Mouse (Mus musculus) megakaryocyte, embryonic 14.5 days (primary cell): ENCODE results near the gene Ppp1r12b. TPM values are rescaled to one million over a fixed set of nuclear protein-coding genes. Genes with fewer than 3 reads are reported as not detected.

Experiments
- H3K27me3 ChIP-seq: replicated peaks from 2 replicates; pipeline ENCODE3; 2012; ENCODE audit warnings: inconsistent platforms
- H3K36me3 ChIP-seq: replicated peaks from 2 replicates; pipeline ENCODE3; 2012; ENCODE audit warnings: low read length, inconsistent platforms, mixed read lengths
- H3K4me1 ChIP-seq: 2 replicates; pipeline ENCODE4 v1.6.1; 2012; ENCODE audit warnings: inconsistent platforms
- H3K4me3 ChIP-seq: replicated peaks from 2 replicates; pipeline ENCODE3; 2012; ENCODE audit warnings: moderate library complexity, mild to moderate bottlenecking, inconsistent platforms
- H3K9me3 ChIP-seq: 2 replicates; pipeline ENCODE4 v1.6.1; 2012; ENCODE audit warnings: inconsistent platforms
- FLI1 ChIP-seq: IDR thresholded peaks from 2 replicates; pipeline ENCODE4 v1.6.1; 2012; ENCODE audit warnings: low read length, inconsistent platforms, mixed read lengths
- GATA1 ChIP-seq: IDR thresholded peaks from 3 replicates; pipeline ENCODE4 v1.6.1; 2012; ENCODE audit warnings: mixed read lengths, low read length, inconsistent platforms, borderline replicate concordance
- polyA plus RNA-seq: library from polyadenylated mRNA; stranded (reverse); fragments of >175 nt; gene quantifications from 2 replicates; pipeline ENCODE4 v1.2.3, GENCODE M21; 2012; ENCODE audit warnings: low replicate concordance; ENCODE audit not compliant: insufficient read depth

The Ppp1r12b gene
- polyA plus RNA-seq, 1 experiment: 0.60 TPM

GRCm38 (mm10) chr1:134759133-134759532, 196.6 kb downstream of the Ppp1r12b start:
- 0 out of 2 replicates have a peak, but pooled peaks cover 4% of the 10 kb centered on the region for H3K4me1 ChIP-seq
- H3K9me3 ChIP-seq: no peaks in the 10 kb centered on the region
- H3K36me3 ChIP-seq: peaks cover 94% of the 10 kb centered on the region
- TF ChIP-seq GATA1 (no peak), FLI1 (no peak)
- peaks cover 2% of the 10 kb centered on the region for H3K27me3 ChIP-seq
- no peak overlapping the region for H3K4me3 ChIP-seq

DNA sequence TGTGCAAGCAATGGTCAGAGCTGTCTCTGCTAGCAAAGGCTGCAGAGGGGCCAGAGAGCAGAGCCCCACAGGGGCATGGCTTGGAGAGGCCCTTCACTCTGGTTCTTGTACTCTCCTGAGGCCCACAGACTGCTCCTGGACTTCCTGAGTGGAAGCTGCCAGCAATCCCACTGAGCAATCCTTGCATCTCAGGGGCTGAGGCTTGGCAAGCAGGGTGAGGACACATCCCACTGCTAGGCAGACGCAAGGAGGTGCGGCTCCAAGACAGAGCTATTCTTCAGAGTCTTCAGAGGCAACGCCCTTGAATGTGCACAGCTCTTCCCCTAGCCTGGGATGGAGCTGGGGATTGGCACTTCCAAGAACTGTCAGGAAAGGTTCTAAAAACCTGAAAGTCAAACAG, 198.5 kb downstream of the Ppp1r12b start:
- Histone ChIP-seq H3K27me3 (peaks cover 5% of the 10 kb centered on the region), H3K9me3 (no peaks in the 10 kb centered on the region), H3K4me1 (0 out of 2 replicates have a peak, but pooled peaks cover 4% of the 10 kb centered on the region), H3K36me3 (peaks cover 82% of the 10 kb centered on the region), H3K4me3 (no peak overlapping the region)
- TF ChIP-seq FLI1 (no peak), GATA1 (no peak)

- no peak for TF ChIP-seq GATA1
- no peak for TF ChIP-seq FLI1
- H3K9me3 ChIP-seq: no peaks in the 10 kb centered on the region
These were observed 199.4 kb downstream of the Ppp1r12b start for GRCm38 (mm10) chr1:134756190-134756873.

DNA sequence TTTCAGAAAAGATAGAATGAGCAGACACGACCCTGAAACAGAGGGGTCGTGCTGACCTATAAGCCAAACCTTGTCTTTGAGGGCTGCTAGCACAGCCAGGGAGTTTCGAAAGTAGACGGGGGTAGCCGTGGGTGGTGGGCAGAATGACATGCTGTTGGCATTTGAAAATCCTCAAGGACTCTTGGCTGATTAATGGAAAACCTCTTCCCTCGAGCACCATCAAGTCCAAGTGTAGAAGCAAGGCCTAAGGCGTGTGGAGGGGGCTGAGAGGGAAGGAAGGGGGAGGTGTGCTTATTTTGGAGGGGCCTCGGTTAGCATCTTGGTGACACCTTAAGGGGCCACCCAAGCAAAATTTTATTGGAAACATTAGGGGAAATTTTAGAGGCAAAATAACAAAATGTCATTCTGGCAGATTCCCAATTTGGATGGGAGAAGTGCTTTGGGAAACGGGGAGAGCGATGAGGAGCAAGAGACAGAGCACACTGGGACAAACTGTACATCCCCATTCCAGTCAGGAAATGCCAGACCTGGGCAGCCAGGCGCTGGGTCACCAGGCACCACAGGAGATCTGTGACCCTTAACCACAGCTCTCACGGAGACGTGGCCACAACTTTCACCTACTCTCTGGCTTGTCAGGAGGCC, 200.1 kb downstream of the Ppp1r12b start:
- Histone ChIP-seq H3K4me1 (no peaks in the 10 kb centered on the region), H3K4me3 (no peak overlapping the region), H3K9me3 (no peaks in the 10 kb centered on the region), H3K36me3 (peaks cover 68% of the 10 kb centered on the region), H3K27me3 (peaks cover 11% of the 10 kb centered on the region)
- TF ChIP-seq FLI1: no peak
- no peak for TF ChIP-seq GATA1

More at GRCm38 (mm10) chr1:134756190-134756873, 199.4 kb downstream of the Ppp1r12b start:
- peaks cover 75% of the 10 kb centered on the region for H3K36me3 ChIP-seq
- H3K27me3 ChIP-seq: peaks cover 11% of the 10 kb centered on the region
- H3K4me3 ChIP-seq: no peak overlapping the region
- H3K4me1 ChIP-seq: no peaks in the 10 kb centered on the region

- Histone ChIP-seq H3K4me3 (no peak overlapping the region), H3K4me1 (no peaks in the 10 kb centered on the region), H3K27me3 (peaks cover 12% of the 10 kb centered on the region), H3K36me3 (peaks cover 59% of the 10 kb centered on the region), H3K9me3 (no peaks in the 10 kb centered on the region)
- TF ChIP-seq GATA1 (no peak), FLI1 (no peak)
These were observed 200.9 kb downstream of the Ppp1r12b start for GRCm38 (mm10) chr1:134754818-134755217.

DNA sequence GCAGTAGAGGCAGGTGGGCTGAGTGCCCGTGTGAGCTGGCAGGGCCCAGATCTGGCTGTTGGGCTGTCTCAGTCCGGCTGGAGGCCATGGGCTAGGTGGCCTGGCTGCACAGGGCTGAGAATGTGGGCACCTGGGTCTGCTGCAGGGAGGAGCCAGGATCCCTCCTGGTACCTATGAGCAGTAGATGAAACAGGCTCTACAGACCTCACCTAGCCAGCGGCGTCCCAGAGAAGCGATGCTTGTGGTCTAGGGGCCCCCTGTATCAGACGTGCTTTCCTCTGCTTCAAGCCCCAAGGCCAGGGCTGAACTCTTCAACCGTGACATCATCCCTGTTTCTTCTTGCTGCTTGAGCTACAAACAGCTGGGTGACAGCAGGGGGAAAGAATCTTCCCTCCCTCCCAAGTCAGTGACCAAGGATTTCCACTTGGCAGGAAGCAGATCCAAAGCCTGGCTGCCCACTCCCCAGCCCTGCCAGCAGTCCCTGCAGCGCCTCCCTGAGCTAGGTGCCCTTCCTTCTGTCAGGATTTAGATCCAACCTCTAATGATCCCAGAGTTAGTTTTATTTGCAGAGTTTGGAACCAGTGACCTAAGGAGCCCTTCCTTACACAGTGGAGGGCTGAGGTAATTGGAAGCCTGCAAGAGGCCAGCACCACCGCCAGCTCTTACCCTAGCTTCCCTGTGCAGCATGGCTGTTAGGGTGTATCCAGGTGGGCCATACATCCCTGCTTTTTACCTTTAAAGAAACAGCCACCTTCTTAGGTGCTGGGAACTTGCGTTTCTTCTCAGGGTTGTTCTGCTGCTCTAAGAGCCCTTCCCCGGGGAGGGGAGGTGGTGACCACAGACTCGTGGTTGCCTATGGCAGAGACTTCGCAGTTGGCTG, 201.8 kb downstream of the Ppp1r12b start:
- Histone ChIP-seq H3K4me1 (no peaks in the 10 kb centered on the region), H3K4me3 (no peak overlapping the region), H3K36me3 (peaks cover 51% of the 10 kb centered on the region), H3K27me3 (peaks cover 15% of the 10 kb centered on the region), H3K9me3 (no peaks in the 10 kb centered on the region)
- TF ChIP-seq FLI1 (no peak), GATA1 (no peak)

DNA sequence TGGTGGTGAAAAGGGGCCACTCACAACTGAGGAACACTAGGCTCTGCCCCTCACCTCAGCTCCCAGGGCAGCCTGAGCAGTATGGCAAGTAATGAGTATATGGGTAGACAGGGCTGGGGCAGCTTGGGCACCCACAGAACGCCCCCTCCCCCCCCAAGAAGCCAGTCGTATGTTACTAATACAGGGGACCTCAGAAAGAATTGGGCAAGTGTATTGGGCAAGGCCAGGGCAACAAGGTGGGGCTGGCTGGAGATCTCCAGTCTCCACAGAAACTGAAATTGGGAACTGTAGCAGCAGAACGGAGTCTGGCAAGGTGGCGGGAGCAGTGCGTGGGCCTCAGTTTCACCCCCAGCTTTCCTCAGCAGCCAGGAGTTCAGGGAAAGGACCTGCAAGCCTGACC, 203.3 kb downstream of the Ppp1r12b start:
- H3K27me3 ChIP-seq: peaks cover 19% of the 10 kb centered on the region
- peaks cover 36% of the 10 kb centered on the region for H3K36me3 ChIP-seq
- H3K4me1 ChIP-seq: peaks cover 6% of the 10 kb centered on the region
- no peak overlapping the region for H3K4me3 ChIP-seq
- no peaks in the 10 kb centered on the region for H3K9me3 ChIP-seq
- TF ChIP-seq GATA1: no peak
- no peak for TF ChIP-seq FLI1

DNA sequence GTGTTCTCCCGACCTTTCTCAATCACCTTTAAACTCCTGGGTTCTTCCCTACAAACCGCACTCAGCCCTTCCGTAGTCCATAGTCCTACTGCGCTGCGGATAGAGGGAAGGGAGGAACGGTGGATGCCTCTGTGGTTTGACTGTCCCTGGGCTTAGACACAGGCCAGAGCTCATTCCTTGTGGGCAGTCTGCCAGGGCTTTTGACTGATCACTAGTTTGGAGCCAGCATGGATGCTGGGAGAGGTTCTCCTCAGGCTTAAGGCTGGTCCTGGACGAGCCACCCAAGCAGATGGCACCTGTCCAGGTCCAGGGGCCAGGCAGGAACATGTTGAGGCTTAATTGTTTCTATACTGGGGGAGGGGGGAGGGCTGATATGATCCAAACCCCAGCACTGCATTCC, 205.9 kb downstream of the Ppp1r12b start:
- peaks cover 10% of the 10 kb centered on the region for H3K36me3 ChIP-seq
- H3K4me1 ChIP-seq: peaks cover 19% of the 10 kb centered on the region
- H3K9me3 ChIP-seq: no peaks in the 10 kb centered on the region
- no peak for TF ChIP-seq FLI1
- H3K4me3 ChIP-seq: no peak overlapping the region
- peaks cover 28% of the 10 kb centered on the region for H3K27me3 ChIP-seq

- TF ChIP-seq FLI1 (no peak), GATA1 (no peak)
- H3K4me3 ChIP-seq: peak overlapping the region; percentile 90
- H3K27me3 ChIP-seq: peaks cover 49% of the 10 kb centered on the region
These were observed 208.2 kb downstream of the Ppp1r12b start for GRCm38 (mm10) chr1:134747236-134748174.

More at GRCm38 (mm10) chr1:134747236-134748174, 208.2 kb downstream of the Ppp1r12b start:
- no peaks in the 10 kb centered on the region for H3K9me3 ChIP-seq
- no peaks in the 10 kb centered on the region for H3K36me3 ChIP-seq
- H3K4me1 ChIP-seq: peaks cover 22% of the 10 kb centered on the region
